Mouse (Mus musculus): Measurements from ENCODE around the gene Hivep3. TPM values are rescaled to one million over a fixed set of nuclear protein-coding genes. Genes with fewer than 3 reads are reported as not detected.

The Hivep3 gene
- total RNA-seq, 2 experiments from 2014 or later, result 58.0 to 67.2 TPM

GRCm38 (mm10) chr4:120144343-120144742 lies 410.8 kb downstream of the Hivep3 start:
- DNase-seq (ENCODE audit: low spot score in 2 of 2), result peak in 1 of 2 experiments; percentile 70
- intact Hi-C loops (cut with DNase I), result no loop called here

GRCm38 (mm10) chr4:120145931-120146330 lies 412.3 kb downstream of the Hivep3 start:
- intact Hi-C loops (cut with DNase I), result no loop called here
- DNase-seq (ENCODE audit: low spot score in 2 of 2), result no peak

GRCm38 (mm10) chr4:120148291-120149141 lies 414.9 kb downstream of the Hivep3 start:
- peak; percentile 83 to 91 for DNase-seq (ENCODE audit: low spot score in 2 of 2)
- intact Hi-C loops (cut with DNase I), result no loop called here

- intact Hi-C loops (cut with DNase I), result no loop called here
- DNase-seq (ENCODE audit: low spot score in 2 of 2), result no peak
These were observed 415.5 kb downstream of the Hivep3 start for GRCm38 (mm10) chr4:120149142-120149524.

GRCm38 (mm10) chr4:120150345-120150920 lies 416.8 kb downstream of the Hivep3 start:
- no peak for DNase-seq (ENCODE audit: low spot score in 2 of 2)
- intact Hi-C loops (cut with DNase I), result no loop called here

GRCm38 (mm10) chr4:120151906-120152305 lies 418.3 kb downstream of the Hivep3 start:
- DNase-seq (ENCODE audit: low spot score in 2 of 2), result no peak
- intact Hi-C loops (cut with DNase I), result no loop called here

GRCm38 (mm10) chr4:120152648-120153047 lies 419.1 kb downstream of the Hivep3 start:
- intact Hi-C loops (cut with DNase I), result no loop called here
- DNase-seq (ENCODE audit: low spot score in 2 of 2), result no peak

- intact Hi-C loops (cut with DNase I), result no loop called here
- DNase-seq (ENCODE audit: low spot score in 2 of 2), result no peak
These were observed 420.2 kb downstream of the Hivep3 start for GRCm38 (mm10) chr4:120153736-120154135.

- DNase-seq (ENCODE audit: low spot score in 2 of 2), result no peak
- intact Hi-C loops (cut with DNase I), result no loop called here
These were observed 425.2 kb downstream of the Hivep3 start for GRCm38 (mm10) chr4:120158714-120159310.

GRCm38 (mm10) chr4:120161166-120161949 lies 427.8 kb downstream of the Hivep3 start, which contains the start of gene Edn2:
TSS of gene Edn2 (plus strand) at chr4:120161206.
- no peak for DNase-seq (ENCODE audit: low spot score in 2 of 2)
- intact Hi-C loops (cut with DNase I), result no loop called here

- intact Hi-C loops (cut with DNase I), result no loop called here
- DNase-seq (ENCODE audit: low spot score in 2 of 2), result peak in 1 of 2 experiments; percentile 29
These were observed 429.0 kb downstream of the Hivep3 start for GRCm38 (mm10) chr4:120162586-120162985.

GRCm38 (mm10) chr4:120163242-120163641 lies 429.7 kb downstream of the Hivep3 start:
- peak; percentile 54 to 75 for DNase-seq (ENCODE audit: low spot score in 2 of 2)
- intact Hi-C loops (cut with DNase I), result no loop called here

- intact Hi-C loops (cut with DNase I), result no loop called here
These were observed 430.7 kb downstream of the Hivep3 start for GRCm38 (mm10) chr4:120164316-120164715.

GRCm38 (mm10) chr4:120167778-120168177 lies 434.2 kb downstream of the Hivep3 start:
- intact Hi-C loops (cut with DNase I), result no loop called here
- DNase-seq (ENCODE audit: low spot score in 2 of 2), result no peak

More at GRCm38 (mm10) chr4:120164316-120164715, 430.7 kb downstream of the Hivep3 start:
- no peak for DNase-seq (ENCODE audit: low spot score in 2 of 2)

- DNase-seq (ENCODE audit: low spot score in 2 of 2), result no peak
- intact Hi-C loops (cut with DNase I), result no loop called here
These were observed 434.8 kb downstream of the Hivep3 start for GRCm38 (mm10) chr4:120168346-120168745.

- DNase-seq (ENCODE audit: low spot score in 2 of 2), result no peak
- intact Hi-C loops (cut with DNase I), result no loop called here
These were observed 436.9 kb downstream of the Hivep3 start for GRCm38 (mm10) chr4:120170387-120170936.

GRCm38 (mm10) chr4:120172050-120172684 lies 438.6 kb downstream of the Hivep3 start:
- DNase-seq (ENCODE audit: low spot score in 2 of 2), result peak; percentile 17 to 54
- intact Hi-C loops (cut with DNase I), result no loop called here

- DNase-seq (ENCODE audit: low spot score in 2 of 2), result no peak
- intact Hi-C loops (cut with DNase I), result no loop called here
These were observed 445.5 kb downstream of the Hivep3 start for GRCm38 (mm10) chr4:120179123-120179522.

- intact Hi-C loops (cut with DNase I), result no loop called here
- DNase-seq (ENCODE audit: low spot score in 2 of 2), result no peak
These were observed 447.0 kb downstream of the Hivep3 start for GRCm38 (mm10) chr4:120180535-120180934.

Measured in left cerebral cortex, postnatal 25 days (tissue).